Mouse (Mus musculus): ENCODE data around the gene Hist1h3d.
A peak's percentile ranks its signal among the peaks of the same experiment; 100 is the strongest.

DNA sequence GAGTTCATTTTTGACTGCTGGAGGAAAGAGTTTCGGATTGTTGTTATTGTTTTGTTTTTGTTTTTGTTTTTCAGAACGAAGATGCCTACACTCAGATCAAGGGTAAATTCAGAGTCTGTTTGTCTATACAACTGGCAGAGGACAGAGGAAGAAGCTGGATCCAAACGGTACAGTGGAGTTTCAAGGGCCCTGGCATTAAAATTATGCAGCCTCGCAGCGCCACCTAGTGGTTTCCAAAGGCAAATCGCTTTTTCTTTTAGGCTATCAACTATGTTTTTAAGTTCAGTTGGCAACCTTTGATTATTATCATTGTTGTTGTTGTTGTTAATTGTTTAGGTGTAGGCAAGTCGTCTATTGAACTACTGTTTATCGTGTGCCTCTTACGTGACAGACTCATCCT lies 22.4 kb downstream of the Hist1h3d start:
- TF ChIP-seq CTCF (IDR thresholded peaks at IDR 0.05; ENCODE audit: low read depth, low read length), result peak; percentile 49
- TF ChIP-seq GATA2 (IDR thresholded peaks at IDR 0.05; ENCODE audit: borderline replicate concordance, low read depth, low read length), result no peak
- no peak for TF ChIP-seq TAL1 (conservative IDR thresholded peaks at IDR 0.05; ENCODE audit: low read depth, low read length)
- TF ChIP-seq GATA1 (IDR thresholded peaks at IDR 0.05; ENCODE audit: borderline replicate concordance, low read length), result no peak
- TF ChIP-seq POLR2AphosphoS5 (IDR thresholded peaks at IDR 0.05; ENCODE audit: insufficient replicate concordance, low read depth, low read length), result no peak
